Mouse (Mus musculus) testis, postnatal 10 days (tissue): ENCODE measurements around the gene Nptxr.
A peak's percentile ranks its signal among the peaks of the same experiment; 100 is the strongest.

Experiments
- DNase-seq: peaks from one replicate; pipeline ENCODE4 v3.0.0; 2021; ENCODE audit warnings: low spot score

The Nptxr gene

DNA sequence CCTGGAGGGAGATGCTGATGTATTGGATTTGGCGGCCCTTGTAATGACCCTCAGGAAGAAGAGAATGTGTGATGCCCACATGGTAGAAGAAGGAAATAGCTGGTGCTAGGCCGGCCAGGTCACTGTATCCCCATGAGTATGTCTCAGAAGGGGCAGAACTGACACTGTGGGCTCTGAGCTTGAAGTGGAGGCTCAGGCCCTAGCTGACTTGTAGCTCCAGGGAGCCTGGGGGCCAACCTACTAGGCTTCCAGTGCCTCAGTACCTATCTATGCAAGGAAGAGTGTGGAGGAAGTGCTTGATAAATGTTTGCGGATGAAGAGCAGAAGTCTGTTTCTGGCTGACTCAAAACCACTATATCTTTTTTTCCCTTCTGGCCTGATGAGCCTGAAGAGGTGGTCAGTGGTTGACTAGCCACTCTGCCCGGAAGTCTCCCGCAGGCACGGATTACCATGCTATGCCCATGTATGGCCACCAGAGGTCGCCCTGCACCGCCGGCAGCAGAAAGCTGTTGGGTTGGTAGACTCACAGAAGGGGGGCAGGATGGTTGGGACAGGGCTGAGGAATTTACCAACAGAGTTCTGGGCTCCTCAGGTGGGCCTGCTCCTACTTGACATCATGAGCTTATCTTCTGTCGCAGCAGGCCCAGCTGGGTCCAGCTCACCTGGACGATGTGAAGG lies 51.7 kb downstream of the Nptxr start:
- DNase-seq = peak; percentile 85

DNA sequence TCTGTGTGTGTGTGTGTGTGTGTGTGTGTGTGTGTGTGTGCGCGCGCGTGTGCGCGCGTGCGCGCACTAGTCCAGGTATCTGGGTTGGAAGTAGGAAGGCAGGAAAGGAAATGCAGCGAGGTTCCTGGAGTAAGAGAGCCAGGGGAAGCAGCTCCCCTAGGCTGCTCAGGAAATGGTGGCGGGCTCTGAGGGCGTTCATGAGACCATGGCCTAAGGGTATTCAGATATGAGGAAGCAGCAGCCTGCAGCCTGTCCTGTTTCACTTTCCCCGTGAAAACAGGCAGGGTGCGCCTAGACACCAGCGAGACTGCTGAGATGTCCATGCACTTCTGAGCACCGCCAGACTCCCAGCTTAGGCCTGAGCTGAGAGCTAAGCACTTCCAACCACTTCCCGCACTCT lies 52.8 kb downstream of the Nptxr start:
- no peak for DNase-seq

GRCm38 (mm10) chr15:79750266-79750665 lies 54.3 kb downstream of the Nptxr start:
- no peak for DNase-seq

DNA sequence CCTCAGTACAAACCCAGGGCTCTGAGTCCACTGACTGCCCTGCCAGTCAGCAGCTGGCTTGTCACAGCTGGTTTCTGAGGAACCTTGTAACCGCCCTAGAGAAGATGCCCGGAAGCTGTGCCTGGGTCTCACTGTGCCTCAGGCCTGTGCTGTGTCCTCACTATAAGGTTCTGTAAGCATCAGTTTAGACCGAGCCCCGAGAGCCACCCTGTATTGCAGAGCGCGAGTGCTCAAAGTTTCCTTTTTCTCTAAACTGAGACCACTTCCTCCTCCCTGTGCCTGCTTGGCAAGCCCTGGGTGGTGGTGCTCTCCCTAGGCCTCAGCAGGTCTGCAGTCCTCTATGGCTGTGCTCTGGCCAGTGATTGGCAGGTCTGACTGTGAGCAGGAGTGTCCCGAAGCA lies 55.4 kb downstream of the Nptxr start:
- DNase-seq = no peak

- DNase-seq = peak; percentile 70
These were observed 56.6 kb downstream of the Nptxr start for GRCm38 (mm10) chr15:79747998-79748397.

DNA sequence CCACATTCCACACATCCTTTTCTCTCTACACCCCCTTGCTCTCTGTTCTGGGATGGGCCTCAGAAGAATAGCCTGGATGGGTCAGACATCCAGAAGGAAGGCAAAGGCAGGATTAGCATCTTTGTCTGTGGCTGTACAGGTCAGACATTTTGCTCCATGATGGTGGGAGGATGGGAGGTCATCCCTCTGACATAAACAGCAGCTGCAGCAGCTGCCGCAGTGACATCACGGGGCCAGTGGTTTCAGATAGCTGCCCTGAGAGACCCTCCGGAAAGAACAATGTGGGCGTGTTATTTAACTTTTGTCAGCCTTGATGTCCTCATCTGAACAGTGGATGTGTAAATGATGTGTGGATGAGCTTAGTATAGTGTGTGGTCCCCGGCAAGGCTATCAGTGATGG lies 58.7 kb downstream of the Nptxr start:
- DNase-seq = no peak

DNA sequence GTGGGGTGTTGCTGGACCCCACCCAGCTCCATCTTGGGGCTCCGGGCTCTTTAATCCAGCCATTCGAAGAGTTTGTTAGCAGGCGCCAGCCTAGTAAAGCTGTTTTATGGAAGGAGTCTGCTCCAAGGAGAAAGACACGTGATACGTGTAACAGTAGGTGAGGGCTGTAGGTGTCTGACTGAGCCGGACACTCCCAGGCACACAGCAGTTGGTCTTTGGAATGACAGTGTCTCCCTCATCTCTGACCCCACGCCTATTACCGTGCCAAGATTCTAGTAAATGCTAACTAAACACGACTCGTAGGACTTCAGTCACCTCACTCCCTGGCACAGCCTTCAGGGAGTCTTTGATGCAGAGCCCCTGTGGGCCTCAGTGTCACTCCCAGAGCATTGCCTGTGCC lies 59.3 kb downstream of the Nptxr start:
- DNase-seq = no peak

DNA sequence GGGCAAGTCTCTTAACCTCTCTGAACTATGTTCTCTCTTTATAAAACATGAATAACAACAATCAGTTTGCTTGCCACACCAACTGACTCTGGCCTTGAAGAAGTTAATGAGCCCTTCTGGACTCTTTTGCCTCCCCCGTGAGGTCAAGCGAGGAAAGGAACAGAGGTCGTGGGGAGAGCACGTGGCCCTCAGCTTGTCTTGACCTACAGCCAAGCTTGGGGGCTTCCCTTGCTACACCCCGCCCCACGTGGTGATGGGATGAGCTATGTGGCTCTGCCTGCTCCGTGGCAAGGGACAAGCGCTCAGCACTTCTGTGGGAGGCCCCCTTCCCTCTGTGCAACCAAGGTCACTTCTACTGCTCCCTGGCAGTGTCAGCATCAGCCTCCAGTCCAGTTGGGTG lies 59.8 kb downstream of the Nptxr start:
- no peak for DNase-seq

DNA sequence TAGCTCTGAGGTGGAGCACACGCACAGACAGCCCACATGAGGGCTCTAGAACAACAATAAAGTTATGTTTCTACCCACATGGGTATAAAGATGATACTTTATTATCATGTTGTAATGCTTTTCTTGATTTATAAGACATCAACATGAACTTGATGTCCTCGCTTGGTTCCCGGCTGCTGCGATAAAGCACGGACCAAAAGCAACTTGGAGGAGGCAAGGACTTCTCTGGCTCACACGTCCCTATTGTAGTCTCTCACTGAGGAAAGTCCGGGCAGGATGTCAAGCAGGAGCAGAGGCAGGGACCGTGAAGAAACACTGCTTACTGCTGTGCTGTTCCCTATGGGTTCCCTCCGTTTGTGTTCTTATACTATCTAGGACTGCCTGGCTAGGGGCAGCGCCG lies 60.6 kb downstream of the Nptxr start:
- DNase-seq = no peak

- DNase-seq = no peak
These were observed 61.9 kb downstream of the Nptxr start for GRCm38 (mm10) chr15:79742706-79743023.

DNA sequence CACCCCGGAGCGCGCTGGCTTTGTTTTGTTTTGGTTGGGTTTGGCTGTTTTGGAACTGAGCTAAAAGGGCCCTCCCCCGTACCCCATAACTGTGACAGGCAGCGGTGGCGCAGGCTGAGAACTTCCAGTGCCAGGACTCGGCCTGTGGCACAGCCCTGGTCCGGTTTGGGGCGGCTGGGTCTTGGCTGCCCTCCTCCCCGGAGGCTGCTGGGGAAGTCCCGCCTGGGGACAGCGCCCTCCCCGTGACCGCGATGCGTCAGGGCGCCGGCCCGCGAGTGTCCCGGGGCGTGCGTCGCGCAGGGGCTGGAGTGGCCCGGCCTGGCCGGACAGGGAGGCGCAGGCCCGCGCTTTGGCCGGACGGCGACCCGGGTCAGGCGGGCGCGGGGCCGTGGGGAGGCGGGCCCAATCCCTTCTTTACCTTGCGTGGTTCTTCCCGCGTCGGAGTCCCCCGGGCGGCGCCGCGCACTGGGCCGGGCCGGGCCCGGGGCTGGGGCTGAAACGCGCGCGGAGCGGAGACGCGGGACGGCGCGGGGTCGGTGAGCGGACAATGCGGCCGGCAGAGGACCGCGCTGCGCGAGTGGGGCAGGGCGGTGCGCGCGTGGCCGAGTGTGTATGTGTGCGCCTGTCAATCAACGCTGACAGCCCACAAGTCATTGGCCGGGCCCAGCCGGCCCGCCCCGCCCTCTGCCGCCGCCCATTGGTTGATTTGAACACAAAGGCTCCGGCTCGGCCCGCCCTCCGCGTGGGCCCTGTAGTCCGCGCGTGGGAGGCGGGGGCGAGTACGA lies 62.5 kb downstream of the Nptxr start, which contains the start of gene Sun2:
TSS of gene Sun2 (minus strand) at position 616 of the 785 bp plus-strand sequence.
- DNase-seq = peak; percentile 97

- DNase-seq = no peak
These were observed 63.2 kb downstream of the Nptxr start for GRCm38 (mm10) chr15:79741173-79741858.

DNA sequence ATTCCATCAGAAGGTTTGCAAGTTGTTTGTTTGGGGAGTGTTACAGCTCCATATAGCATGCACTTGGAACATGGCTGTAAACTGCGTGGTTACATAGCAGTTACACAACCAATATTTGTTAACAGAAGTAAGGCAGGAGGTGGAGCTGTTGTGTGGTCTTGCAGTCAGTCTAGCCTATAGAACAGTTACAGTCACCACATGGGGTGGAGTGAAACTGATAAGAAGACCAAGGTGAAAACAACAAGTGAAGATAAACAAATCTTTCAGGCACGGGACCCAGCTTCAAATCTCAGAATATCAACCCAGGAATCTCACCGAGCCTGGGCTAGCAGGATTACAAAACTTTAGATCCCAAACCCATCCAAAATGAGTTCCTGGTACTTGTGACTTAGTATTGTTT lies 63.8 kb downstream of the Nptxr start:
- DNase-seq = no peak
